ENCODE assay signal across 8 mouse cellular contexts in genomic region chr11:97662893-97663527, GRCm38 (mm10). TPM values are rescaled to one million over a fixed set of nuclear protein-coding genes. Genes with fewer than 3 reads are reported as not detected.
DNase-seq lines count a peak whose midpoint lies in the region; ATAC-seq lines count a peak whose summit lies in the region.

Gene Mllt6, plus strand, starts transcription at chr11:97663414.

- peak within 1 kb of the TSS; percentile 78 for H3K4me2 ChIP-seq in embryonic facial prominence, embryonic 13.5 days
- peak within 1 kb of the TSS; percentile 90 for H3K4me2 ChIP-seq in heart, embryonic 13.5 days
- peak within 1 kb of the TSS; percentile 64 for H3K4me2 ChIP-seq in kidney, embryonic 16.5 days (replicated peaks; ENCODE audit: low read depth, low read length)
- H3K4me2 ChIP-seq in liver, embryonic 13.5 days = peak within 1 kb of the TSS; percentile 80

- under 1% methylated on average over 42 of the region's 76 CpGs for WGBS in embryonic facial prominence, embryonic 13.5 days
- WGBS in heart, embryonic 13.5 days = 1% methylated on average over 41 of the region's 76 CpGs
- under 1% methylated on average over 34 of the region's 76 CpGs for WGBS in kidney, embryonic 16.5 days
- under 1% methylated on average over 26 of the region's 76 CpGs for WGBS in liver, embryonic 13.5 days (ENCODE audit: insufficient replicate concordance)

- DNase-seq in 3T3-L1 (ENCODE audit: low read depth, low spot score) = peak; percentile 77
- no peak for DNase-seq in adrenal gland, adult 8-10 months
- no peak for DNase-seq in liver, embryonic 13.5 days
- peak; percentile 58 to 71 for DNase-seq in natural killer cell, adult 2 months (ENCODE audit: low spot score in 2 of 2)
- peak; percentile 43 to 44 for DNase-seq in thymus, adult 18-20 months

- H3K4me3 ChIP-seq in embryonic facial prominence, embryonic 13.5 days = peak within 1 kb of the TSS; percentile 85
- peak within 1 kb of the TSS; percentile 92 for H3K4me3 ChIP-seq in heart, embryonic 13.5 days
- peak within 1 kb of the TSS; percentile 87 for H3K4me3 ChIP-seq in kidney, embryonic 16.5 days (ENCODE audit: low read length)
- peak within 1 kb of the TSS; percentile 65 for H3K4me3 ChIP-seq in liver, embryonic 13.5 days (replicated peaks)

- peak; percentile 58 for ATAC-seq in embryonic facial prominence, embryonic 13.5 days (ENCODE audit: insufficient number of reproducible peaks, insufficient read depth, low FRiP score, low TSS enrichment, low read depth)
- ATAC-seq in heart, embryonic 13.5 days (ENCODE audit: extremely low read depth, insufficient number of reproducible peaks, low FRiP score, low TSS enrichment) = peak; percentile 37; the same call in 1 of the 2 replicates
- peak; percentile 31 for ATAC-seq in kidney, embryonic 16.5 days (ENCODE audit: low FRiP score, low TSS enrichment)
- ATAC-seq in liver, embryonic 13.5 days (ENCODE audit: low read depth) = 0 out of 2 replicates have a peak, but pooled peaks have one; percentile 19

- H3K27me3 ChIP-seq in embryonic facial prominence, embryonic 13.5 days = peaks cover 21% of the 10 kb centered on the region
- peaks cover 11% of the 10 kb centered on the region for H3K27me3 ChIP-seq in heart, embryonic 13.5 days (replicated peaks)
- no peaks in the 10 kb centered on the region; the same call in none of the 2 replicates for H3K27me3 ChIP-seq in kidney, embryonic 16.5 days (ENCODE audit: insufficient read depth, low read length)
- peaks cover 88% of the 10 kb centered on the region for H3K27me3 ChIP-seq in liver, embryonic 13.5 days

- no peaks in the 10 kb centered on the region for H3K9me3 ChIP-seq in embryonic facial prominence, embryonic 13.5 days
- no peaks in the 10 kb centered on the region for H3K9me3 ChIP-seq in heart, embryonic 13.5 days
- H3K9me3 ChIP-seq in kidney, embryonic 16.5 days (ENCODE audit: low read length) = no peaks in the 10 kb centered on the region
- H3K9me3 ChIP-seq in liver, embryonic 13.5 days (replicated peaks) = no peaks in the 10 kb centered on the region

- peak within 1 kb of the TSS; percentile 85 for H3K9ac ChIP-seq in embryonic facial prominence, embryonic 13.5 days
- peak within 1 kb of the TSS; percentile 97 for H3K9ac ChIP-seq in heart, embryonic 13.5 days
- peak within 1 kb of the TSS; percentile 89 for H3K9ac ChIP-seq in kidney, embryonic 16.5 days (replicated peaks; ENCODE audit: low read length)
- H3K9ac ChIP-seq in liver, embryonic 13.5 days = peak within 1 kb of the TSS; percentile 65

- H3K36me3 ChIP-seq in embryonic facial prominence, embryonic 13.5 days = peaks cover 27% of the 10 kb centered on the region
- peaks cover 28% of the 10 kb centered on the region for H3K36me3 ChIP-seq in heart, embryonic 13.5 days
- peaks cover 23% of the 10 kb centered on the region for H3K36me3 ChIP-seq in kidney, embryonic 16.5 days (ENCODE audit: insufficient read depth, low read length)
- peaks cover 4% of the 10 kb centered on the region; the same call in 1 of the 2 replicates for H3K36me3 ChIP-seq in liver, embryonic 13.5 days

- peaks cover 50% of the 10 kb centered on the region for H3K4me1 ChIP-seq in embryonic facial prominence, embryonic 13.5 days
- peaks cover 60% of the 10 kb centered on the region for H3K4me1 ChIP-seq in heart, embryonic 13.5 days
- H3K4me1 ChIP-seq in kidney, embryonic 16.5 days (ENCODE audit: insufficient read depth, low read length) = peaks cover 45% of the 10 kb centered on the region
- H3K4me1 ChIP-seq in liver, embryonic 13.5 days (replicated peaks) = peaks cover 53% of the 10 kb centered on the region

- peak within 1 kb of the TSS; percentile 88 for H3K27ac ChIP-seq in embryonic facial prominence, embryonic 13.5 days
- H3K27ac ChIP-seq in heart, embryonic 13.5 days (replicated peaks) = peak within 1 kb of the TSS; percentile 95
- H3K27ac ChIP-seq in kidney, embryonic 16.5 days (ENCODE audit: low read length) = peak within 1 kb of the TSS; percentile 95
- H3K27ac ChIP-seq in liver, embryonic 13.5 days = no peak within 1 kb of the TSS

RNA-seq across cellular contexts. Expression of gene Mllt6, which starts in this region (rescaled TPM):
- 10 to 100 TPM; 53.1 to 99.4 (median 71.8) TPM for total RNA-seq in adrenal gland, adult 8-10 months (2022)
- 3.1 and 3.3 TPM in 2 replicates for polyA plus RNA-seq in embryonic facial prominence, embryonic 13.5 days (2015; fragmentation: Nextera tagmentation; extraction: Ambion mirVana)
- polyA plus RNA-seq in heart, embryonic 13.5 days (2015; fragmentation: Nextera tagmentation; extraction: Ambion mirVana) = 1.7 and 1.9 TPM in 2 replicates
- 4.1 and 5.5 TPM in 2 replicates for polyA plus RNA-seq in kidney, embryonic 16.5 days (2015; fragmentation: Nextera tagmentation; extraction: Ambion mirVana)
- 0.17 and 0.23 TPM in 2 replicates for polyA plus RNA-seq in liver, embryonic 13.5 days (2015; fragmentation: Nextera tagmentation; extraction: Ambion mirVana)

Comparison
In these comparisons a context has a peak if more than half of its experiments do, and no peak if none do; other contexts are left out.
1. Peak in ATAC-seq, H3K4me3 ChIP-seq, H3K9ac ChIP-seq and H3K4me2 ChIP-seq in liver, embryonic 13.5 days; RNA of the gene not detected or under 1 TPM.
2. DNase-seq: peak in 3T3-L1 (single experiment), natural killer cell, adult 2 months (2 of 2) and thymus, adult 18-20 months (2 of 2); none in adrenal gland, adult 8-10 months (single experiment) and liver, embryonic 13.5 days (single experiment).
3. Peak in every context shown above with its lines, with median percentiles within 50 percentile points of each other: ATAC-seq, H3K4me2 ChIP-seq, H3K4me3 ChIP-seq and H3K9ac ChIP-seq.